Mouse (Mus musculus) embryonic facial prominence, embryonic 14.5 days (tissue): ENCODE results near the gene Nup214. TPM values are rescaled to one million over a fixed set of nuclear protein-coding genes. Genes with fewer than 3 reads are reported as not detected.

Source experiments
- ATAC-seq: fragments of 200-750 bp; cut with Nextera tagmentation; 2 replicates; pipeline ENCODE4 v1.8.0; 2017; ENCODE audit warnings: low read depth, moderate number of reproducible peaks, moderate TSS enrichment
- DNase-seq: peaks from one replicate; pipeline ENCODE4 v3.0.0-alpha.2; 2015; ENCODE audit warnings: low spot score
- H3K27ac ChIP-seq: fragments of 300-500 bp; sonication (generic); replicated peaks from 2 replicates; pipeline ENCODE4 v1.5.1; 2014; ENCODE audit warnings: low read depth, mild to moderate bottlenecking, low read length, moderate library complexity
- H3K27me3 ChIP-seq: fragments of 300-500 bp; sonication (generic); replicated peaks from 2 replicates; pipeline ENCODE4 v1.6.1; 2014; ENCODE audit warnings: low read length; ENCODE audit not compliant: control insufficient read depth, insufficient read depth
- H3K36me3 ChIP-seq: fragments of 300-500 bp; sonication (generic); 2 replicates; pipeline ENCODE4 v1.6.1; 2014; ENCODE audit warnings: low read length, mixed read lengths; ENCODE audit not compliant: control insufficient read depth, insufficient read depth
- H3K4me1 ChIP-seq: fragments of 300-500 bp; sonication (generic); 2 replicates; pipeline ENCODE4 v1.6.1; 2014; ENCODE audit warnings: antibody characterized with exemption, low read length; ENCODE audit not compliant: control insufficient read depth, insufficient read depth
- H3K4me2 ChIP-seq: fragments of 300-500 bp; sonication (generic); 2 replicates; pipeline ENCODE4 v1.6.1; 2014; ENCODE audit warnings: low read depth, mild to moderate bottlenecking, low read length, moderate library complexity, mixed read lengths
- H3K4me3 ChIP-seq: fragments of 300-500 bp; sonication (generic); 2 replicates; pipeline ENCODE4 v1.5.1; 2014; ENCODE audit warnings: low read depth, mild to moderate bottlenecking, low read length
- H3K9ac ChIP-seq: fragments of 300-500 bp; sonication (generic); 2 replicates; pipeline ENCODE4 v1.6.1; 2014; ENCODE audit warnings: low read depth, mild to moderate bottlenecking, low read length, moderate library complexity, mixed read lengths
- H3K9me3 ChIP-seq: fragments of 300-500 bp; sonication (generic); 2 replicates; pipeline ENCODE4 v1.6.1; 2016; ENCODE audit warnings: low read length; ENCODE audit not compliant: control insufficient read depth
- WGBS: fragments of 180-500 bp; shearing (Covaris S2); extraction: QIAGEN DNeasy Blood & Tissue Kit; methylation state at CpG from one replicate; pipeline ENCODE4 v1.1.7; 2014; 5-methylcytosine and 5-hydroxymethylcytosine counted together
- polyA plus RNA-seq: library from polyadenylated mRNA; unstranded; fragments of >200 nt; fragmentation: Nextera tagmentation; extraction: Ambion mirVana; gene quantifications from 2 replicates; pipeline ENCODE4 v1.2.1, GENCODE M21; 2014

Gene Nup214
- polyA plus RNA-seq, 1 experiment from 2014 or later = 66.4 TPM

- H3K9me3 ChIP-seq = no peaks in the 10 kb centered on the region
- DNase-seq = no peak
- 65% methylated on average over 2 of the region's 2 CpGs for WGBS
- no peak overlapping the region for H3K4me3 ChIP-seq
- H3K36me3 ChIP-seq = no peaks in the 10 kb centered on the region
- H3K27ac ChIP-seq = no peak overlapping the region
- no peak for ATAC-seq
- H3K9ac ChIP-seq = no peak overlapping the region
- H3K4me2 ChIP-seq = no peak overlapping the region
- H3K4me1 ChIP-seq = peaks cover 13% of the 10 kb centered on the region
- peaks cover 21% of the 10 kb centered on the region for H3K27me3 ChIP-seq
These were observed 115.9 kb downstream of the Nup214 start for GRCm38 (mm10) chr2:32090145-32090544.

GRCm38 (mm10) chr2:32091956-32092355 lies 117.7 kb downstream of the Nup214 start:
- no peak overlapping the region for H3K4me3 ChIP-seq
- peaks cover 8% of the 10 kb centered on the region for H3K27me3 ChIP-seq
- H3K4me1 ChIP-seq = peaks cover 20% of the 10 kb centered on the region
- ATAC-seq = no peak
- H3K4me2 ChIP-seq = no peak overlapping the region
- H3K36me3 ChIP-seq = no peaks in the 10 kb centered on the region
- no peak overlapping the region for H3K9ac ChIP-seq
- WGBS = 66% methylated on average over 3 of the region's 3 CpGs
- no peak overlapping the region for H3K27ac ChIP-seq
- no peak for DNase-seq
- no peaks in the 10 kb centered on the region for H3K9me3 ChIP-seq

GRCm38 (mm10) chr2:32094001-32094707 lies 119.9 kb downstream of the Nup214 start:
- no peak for DNase-seq
- Histone ChIP-seq H3K4me1 (peaks cover 8% of the 10 kb centered on the region), H3K4me3 (no peak overlapping the region), H3K4me2 (no peak overlapping the region), H3K27me3 (peaks cover 2% of the 10 kb centered on the region; the same call in 1 of the 2 replicates), H3K9me3 (no peaks in the 10 kb centered on the region), H3K9ac (no peak overlapping the region), H3K27ac (no peak overlapping the region), H3K36me3 (no peaks in the 10 kb centered on the region)
- WGBS = 85% methylated on average over 7 of the region's 7 CpGs
- ATAC-seq = no peak

- peak; percentile 93 for ATAC-seq
- H3K27ac ChIP-seq = no peak within 1 kb of the TSS; the same call in 1 of the 2 replicates
- WGBS = 55% methylated on average over 21 of the region's 22 CpGs
- H3K36me3 ChIP-seq = no peaks in the 10 kb centered on the region
- H3K4me1 ChIP-seq = peaks cover 7% of the 10 kb centered on the region; the same call in 1 of the 2 replicates
- H3K9ac ChIP-seq = peak within 1 kb of the TSS; percentile 67
- peak; percentile 89 for DNase-seq
- H3K4me3 ChIP-seq = peak within 1 kb of the TSS; percentile 40
- no peaks in the 10 kb centered on the region for H3K27me3 ChIP-seq
- peak within 1 kb of the TSS; percentile 60 for H3K4me2 ChIP-seq
- H3K9me3 ChIP-seq = no peaks in the 10 kb centered on the region
These were observed 121.3 kb downstream of the Nup214 start, which contains the start of gene Plpp7 for GRCm38 (mm10) chr2:32095351-32096121. TSS of gene Plpp7 (plus strand) at chr2:32095528.

GRCm38 (mm10) chr2:32096122-32096420 lies 121.8 kb downstream of the Nup214 start:
- no peak for ATAC-seq
- no peak overlapping the region; the same call in 1 of the 2 replicates for H3K27ac ChIP-seq
- H3K36me3 ChIP-seq = no peaks in the 10 kb centered on the region
- H3K4me1 ChIP-seq = peaks cover 7% of the 10 kb centered on the region; the same call in 1 of the 2 replicates
- no peak for DNase-seq
- peak overlapping the region; percentile 67 for H3K9ac ChIP-seq
- peak overlapping the region; percentile 60 for H3K4me2 ChIP-seq
- peak overlapping the region; percentile 40 for H3K4me3 ChIP-seq
- WGBS = 81% methylated on average over 10 of the region's 10 CpGs
- no peaks in the 10 kb centered on the region for H3K9me3 ChIP-seq
- H3K27me3 ChIP-seq = no peaks in the 10 kb centered on the region

- Histone ChIP-seq H3K27ac (no peak overlapping the region), H3K9me3 (no peaks in the 10 kb centered on the region), H3K27me3 (no peaks in the 10 kb centered on the region), H3K36me3 (no peaks in the 10 kb centered on the region), H3K4me2 (no peak overlapping the region), H3K4me3 (no peak overlapping the region), H3K9ac (no peak overlapping the region), H3K4me1 (no peaks in the 10 kb centered on the region)
- 50% methylated on average over 5 of the region's 5 CpGs for WGBS
- ATAC-seq (no peak), DNase-seq (no peak)
These were observed 128.7 kb downstream of the Nup214 start for GRCm38 (mm10) chr2:32102944-32103343.

- no peak for ATAC-seq
- WGBS = 67% methylated on average over 7 of the region's 7 CpGs
These were observed 129.3 kb downstream of the Nup214 start for GRCm38 (mm10) chr2:32103557-32103956.

More at GRCm38 (mm10) chr2:32103557-32103956, 129.3 kb downstream of the Nup214 start:
- Histone ChIP-seq H3K4me2 (no peak overlapping the region), H3K27me3 (no peaks in the 10 kb centered on the region), H3K4me1 (no peaks in the 10 kb centered on the region), H3K4me3 (no peak overlapping the region), H3K36me3 (no peaks in the 10 kb centered on the region), H3K27ac (no peak overlapping the region), H3K9me3 (no peaks in the 10 kb centered on the region), H3K9ac (no peak overlapping the region)
- DNase-seq = no peak
